Mouse (Mus musculus) naive thymus-derived CD4-positive, alpha-beta T cell, adult 2 months (primary cell): ENCODE data around the gene Dtnb.

Experiments
- DNase-seq: peaks from one replicate; pipeline ENCODE4 v3.0.0-alpha.2; 2011; ENCODE audit warnings: low read depth

The Dtnb gene

GRCm38 (mm10) chr12:3776015-3776414 lies 203.8 kb downstream of the Dtnb start:
- DNase-seq = no peak

DNA sequence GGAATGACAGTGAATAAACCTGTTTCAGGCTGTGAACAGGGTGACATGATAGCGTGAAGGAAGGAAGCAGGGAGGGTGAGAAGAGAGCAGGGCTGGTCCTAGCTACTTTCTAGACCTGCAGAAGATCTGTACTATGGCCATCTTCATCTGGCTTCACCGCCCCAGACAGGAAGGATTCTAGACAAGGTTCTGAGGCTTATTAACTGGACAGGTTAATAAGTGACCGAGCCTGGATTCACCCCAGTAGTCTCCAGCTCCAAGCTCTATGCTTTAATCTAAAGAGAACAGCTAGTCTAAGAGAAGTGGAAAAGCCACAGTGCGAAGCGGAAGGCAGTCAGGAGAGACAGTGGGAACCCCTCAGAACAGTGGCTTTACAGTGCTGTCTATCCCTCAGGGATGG lies 205.5 kb downstream of the Dtnb start:
- no peak for DNase-seq

DNA sequence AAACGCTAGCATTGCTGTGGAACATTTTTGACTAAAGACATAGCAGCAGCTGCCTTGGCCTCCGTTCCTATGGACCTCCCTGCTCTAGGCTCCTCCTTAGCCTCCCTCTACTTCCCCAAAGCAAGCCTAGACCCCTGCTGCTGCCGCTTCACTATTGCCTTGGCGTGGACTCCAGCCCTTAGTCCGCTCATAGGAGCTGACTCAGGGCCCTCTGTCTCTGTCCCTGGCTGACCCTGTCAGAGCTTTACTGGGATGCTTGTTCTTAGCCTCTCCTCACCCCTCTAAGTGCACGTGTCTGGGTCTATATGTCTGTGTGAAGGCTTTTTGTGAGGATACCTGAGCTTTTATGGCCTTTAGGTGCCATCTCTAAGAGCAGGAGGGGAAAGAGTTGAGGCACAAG lies 206.1 kb downstream of the Dtnb start:
- DNase-seq = no peak

GRCm38 (mm10) chr12:3779639-3780038 lies 207.5 kb downstream of the Dtnb start:
- peak; percentile 25 for DNase-seq

- peak; percentile 58 for DNase-seq
Observed at GRCm38 (mm10) chr12:3780405-3780891, 208.3 kb downstream of the Dtnb start.

DNA sequence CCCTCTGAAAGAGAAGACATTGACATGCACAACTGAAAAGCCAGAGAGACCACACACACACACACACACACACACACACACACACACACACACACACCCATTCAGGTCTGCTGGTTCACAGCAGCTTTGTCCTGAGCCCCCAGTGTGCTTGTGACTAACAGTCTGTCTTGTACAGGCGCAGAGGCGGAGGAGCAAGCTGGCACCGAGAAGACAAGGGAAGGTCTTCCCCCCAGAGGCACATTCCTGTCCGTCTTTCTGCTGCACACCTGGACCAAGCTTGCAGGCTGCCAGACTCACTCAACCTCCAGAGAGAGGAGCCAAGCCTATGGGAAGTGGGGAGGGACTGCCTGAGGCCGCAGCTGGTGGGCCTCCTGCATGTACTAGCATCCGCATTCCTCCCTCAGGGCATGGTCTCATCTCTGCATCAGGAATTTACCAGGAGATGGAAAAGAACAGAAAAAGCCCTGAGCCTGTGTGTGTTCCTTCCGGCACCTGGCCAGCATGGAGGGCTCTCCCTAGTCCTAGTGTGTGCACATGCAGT lies 208.8 kb downstream of the Dtnb start:
- no peak for DNase-seq

DNA sequence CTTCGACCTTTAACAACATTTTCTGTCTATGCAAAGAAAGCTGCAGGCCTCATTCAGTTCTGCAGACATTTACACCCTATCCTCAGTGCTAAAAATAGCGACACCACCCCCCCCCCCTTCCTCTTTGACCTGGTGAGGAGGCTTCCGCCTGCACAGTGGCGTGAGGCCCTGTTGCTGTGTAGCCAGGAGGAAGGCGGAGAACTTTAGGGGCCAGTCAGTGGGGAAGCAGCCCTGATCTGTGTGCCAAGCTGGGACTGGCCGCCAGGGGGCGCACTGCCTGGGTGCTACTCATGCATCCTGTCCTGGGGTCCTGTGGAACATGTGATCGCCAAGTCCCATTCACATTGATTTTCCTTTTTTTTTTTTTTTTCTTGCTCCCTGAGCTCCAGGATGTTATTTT lies 209.3 kb downstream of the Dtnb start:
- DNase-seq = peak; percentile 89

DNA sequence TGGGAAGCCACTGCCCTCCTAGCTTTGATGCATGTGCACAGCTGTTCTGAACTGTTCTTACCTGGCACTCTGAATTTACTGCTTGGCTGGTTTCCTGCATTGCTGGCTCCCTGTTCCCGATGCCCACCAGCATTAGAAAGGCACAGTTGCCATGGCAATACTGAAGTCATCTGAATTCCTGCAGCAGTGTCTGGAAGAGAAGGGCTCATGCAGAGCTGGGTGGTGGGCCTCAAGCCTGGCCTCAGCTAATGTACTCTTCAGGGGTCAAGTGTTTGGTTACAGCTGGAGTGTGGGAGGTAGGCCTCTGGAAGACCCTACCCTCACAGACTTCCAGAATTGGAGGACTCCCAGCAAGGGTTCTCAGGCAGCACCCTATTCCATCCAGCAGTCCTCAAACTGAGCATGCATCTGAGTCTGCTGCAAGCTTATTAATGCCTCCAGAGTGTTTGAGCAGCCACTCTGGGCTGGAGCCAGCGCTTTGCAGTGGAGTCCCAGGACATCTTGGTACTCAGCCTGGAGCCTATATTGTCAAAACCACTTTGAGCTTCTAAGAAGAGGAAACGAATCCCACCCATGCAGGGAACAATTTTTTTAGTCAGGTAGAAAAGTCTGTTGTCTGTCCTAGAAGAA lies 211.1 kb downstream of the Dtnb start:
- DNase-seq = no peak

GRCm38 (mm10) chr12:3784258-3784657 lies 212.1 kb downstream of the Dtnb start:
- no peak for DNase-seq

DNA sequence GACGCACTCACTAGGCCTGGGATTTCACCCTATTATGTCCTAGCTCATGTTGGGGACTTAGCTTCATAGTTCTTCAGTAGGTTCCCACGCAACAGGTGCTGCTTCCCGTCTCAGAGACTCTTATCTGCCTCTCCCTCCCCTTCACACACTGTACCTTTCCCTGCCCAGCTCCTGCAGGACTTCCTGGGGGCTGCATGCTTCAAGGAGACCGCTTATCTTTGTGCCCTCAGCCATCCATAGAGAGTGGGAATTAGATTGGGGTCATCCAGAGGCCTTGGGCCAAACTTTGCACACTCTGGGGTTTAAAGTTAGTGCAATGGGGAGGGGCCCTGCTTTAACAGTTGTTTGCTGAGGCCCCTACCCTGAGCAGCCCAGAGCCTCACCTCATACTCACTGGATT lies 212.5 kb downstream of the Dtnb start:
- no peak for DNase-seq

DNA sequence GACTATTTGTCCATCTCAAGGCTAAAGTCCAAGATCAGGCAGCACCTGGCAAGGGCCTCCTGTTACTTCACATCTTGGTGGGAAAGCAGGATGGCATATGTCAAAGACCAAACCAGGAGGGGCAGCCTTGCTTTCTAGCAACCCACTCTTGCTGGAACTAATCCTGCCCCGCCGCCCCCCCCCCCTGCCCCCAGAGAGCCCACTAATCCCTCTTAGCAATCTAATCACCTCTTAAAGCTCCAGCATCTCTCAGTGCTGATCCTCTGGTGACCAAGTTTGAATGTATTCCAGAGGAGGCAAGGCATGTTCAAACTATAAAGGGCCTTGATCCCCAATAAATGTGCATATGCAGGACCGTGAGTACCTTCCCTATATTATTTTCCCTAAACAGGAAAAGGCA lies 214.9 kb downstream of the Dtnb start:
- no peak for DNase-seq

- no peak for DNase-seq
Observed at GRCm38 (mm10) chr12:3787541-3787940, 215.4 kb downstream of the Dtnb start.

DNA sequence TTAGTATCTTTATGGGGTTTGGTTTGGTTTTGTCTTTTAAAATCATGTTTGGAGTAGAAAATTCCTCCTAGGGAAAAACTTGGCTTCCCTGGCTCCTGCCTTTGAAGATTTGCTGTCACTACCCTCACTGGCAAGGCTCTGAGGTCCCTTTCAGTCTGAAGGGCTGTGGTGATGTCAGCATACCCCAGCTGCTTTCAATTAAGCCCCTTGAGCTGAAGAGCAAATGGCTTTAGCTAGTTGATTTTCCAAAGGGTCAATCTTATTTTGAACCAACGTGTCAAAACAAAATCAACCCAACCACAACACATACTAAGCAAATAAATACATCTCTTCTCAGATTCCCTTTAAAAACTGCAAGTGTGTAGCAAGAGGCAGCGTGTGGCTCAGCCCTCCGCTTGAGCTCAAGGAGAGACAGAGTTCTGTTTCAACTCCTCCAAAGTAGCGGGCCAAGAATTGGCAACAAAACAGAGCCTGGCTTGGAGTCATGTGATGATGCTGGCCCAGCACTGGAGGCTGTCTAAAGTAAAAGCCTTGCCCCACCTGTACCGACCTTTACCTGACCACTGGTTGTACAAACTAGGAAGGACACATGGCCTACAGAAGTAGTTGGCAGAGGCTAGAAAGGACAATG lies 216.4 kb downstream of the Dtnb start:
- no peak for DNase-seq

- DNase-seq = no peak
Observed at GRCm38 (mm10) chr12:3789626-3790185, 217.5 kb downstream of the Dtnb start.

DNA sequence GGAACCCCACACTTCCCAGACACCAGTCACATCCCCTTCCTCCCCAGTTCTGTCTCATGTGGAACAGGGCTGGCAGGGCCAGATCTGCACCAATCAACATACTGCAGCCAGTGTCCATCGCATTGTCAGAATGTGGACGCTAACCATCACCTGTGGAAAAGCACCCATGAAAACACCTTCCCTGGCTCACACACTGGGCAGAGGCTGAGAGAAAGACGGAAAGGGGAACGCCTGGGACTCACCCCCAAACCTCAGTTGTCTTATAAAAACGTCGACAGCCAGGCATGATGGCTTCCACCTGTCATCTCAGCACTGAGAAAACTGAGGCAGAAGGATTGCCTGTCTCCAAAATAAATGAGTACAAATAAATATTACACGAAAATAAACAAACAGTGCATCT lies 219.1 kb downstream of the Dtnb start:
- DNase-seq = no peak

DNA sequence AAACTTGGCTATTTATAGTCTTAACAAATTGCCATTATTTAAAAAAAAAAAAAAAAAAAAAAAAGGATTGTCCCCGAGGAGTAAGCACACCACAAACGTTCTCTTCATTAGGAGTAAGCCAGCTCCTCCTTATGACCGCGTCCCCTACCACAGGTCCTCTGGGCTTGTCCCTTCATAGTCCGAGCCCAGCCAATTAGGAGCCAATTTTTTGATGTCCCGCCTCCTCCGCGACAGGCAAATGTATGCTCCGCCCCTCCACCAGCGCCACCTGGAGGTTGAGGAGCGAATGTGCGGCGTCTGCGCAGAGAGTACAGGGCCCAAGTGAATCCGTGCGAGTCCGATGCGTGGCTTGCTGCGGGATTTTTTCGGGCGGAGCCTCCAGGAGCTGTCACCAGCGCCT lies 219.6 kb downstream of the Dtnb start:
- DNase-seq = peak; percentile 94

DNA sequence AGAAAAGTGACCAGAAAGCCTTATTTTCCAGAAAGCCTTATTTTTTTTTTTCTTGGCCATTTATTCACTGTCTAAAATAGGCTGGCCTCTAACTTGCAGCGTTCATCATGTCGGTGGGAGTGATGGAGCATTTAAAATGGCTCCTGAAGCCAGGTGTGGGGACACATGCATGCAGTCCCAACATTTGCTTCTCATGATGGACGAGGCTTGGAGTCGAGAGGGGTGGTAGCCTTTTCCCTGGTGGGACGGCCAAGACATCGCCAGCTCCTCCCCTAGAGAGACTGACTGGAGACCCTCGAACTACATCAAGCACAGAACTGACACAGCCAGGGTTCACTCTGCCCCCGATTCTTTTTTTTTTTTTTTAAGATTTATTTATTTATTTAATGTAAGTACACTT lies 220.1 kb downstream of the Dtnb start:
- no peak for DNase-seq

GRCm38 (mm10) chr12:3795569-3795968 lies 223.4 kb downstream of the Dtnb start:
- no peak for DNase-seq

- no peak for DNase-seq
Observed at GRCm38 (mm10) chr12:3799551-3799950, 227.4 kb downstream of the Dtnb start.

- DNase-seq = peak; percentile 25
Observed at GRCm38 (mm10) chr12:3805852-3806251, 233.7 kb downstream of the Dtnb start, which contains the start of gene Dnmt3a. Gene Dnmt3a, plus strand, starts transcription at chr12:3806007.

DNA sequence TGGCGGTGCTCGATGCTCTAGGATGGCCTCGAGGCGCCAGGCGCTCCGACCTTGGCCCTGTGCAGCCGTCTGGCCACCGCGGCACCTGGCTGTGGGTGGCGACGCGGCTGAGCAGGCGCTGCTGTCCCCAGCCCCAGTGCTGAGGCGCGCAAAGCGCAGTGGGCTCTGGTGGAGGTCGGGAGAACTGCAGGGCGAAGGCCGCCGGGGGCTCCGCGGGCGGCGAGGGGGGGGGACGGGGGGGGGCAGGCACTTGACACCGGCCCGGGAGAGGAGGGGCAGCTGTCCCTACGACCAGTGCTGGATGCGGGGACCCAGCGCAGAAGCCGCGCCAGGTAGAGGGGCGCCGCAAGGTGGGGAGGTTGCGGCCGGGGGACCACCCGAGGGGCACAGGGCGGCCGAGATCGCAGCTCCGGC lies 234.1 kb downstream of the Dtnb start:
- peak; percentile 86 for DNase-seq

DNA sequence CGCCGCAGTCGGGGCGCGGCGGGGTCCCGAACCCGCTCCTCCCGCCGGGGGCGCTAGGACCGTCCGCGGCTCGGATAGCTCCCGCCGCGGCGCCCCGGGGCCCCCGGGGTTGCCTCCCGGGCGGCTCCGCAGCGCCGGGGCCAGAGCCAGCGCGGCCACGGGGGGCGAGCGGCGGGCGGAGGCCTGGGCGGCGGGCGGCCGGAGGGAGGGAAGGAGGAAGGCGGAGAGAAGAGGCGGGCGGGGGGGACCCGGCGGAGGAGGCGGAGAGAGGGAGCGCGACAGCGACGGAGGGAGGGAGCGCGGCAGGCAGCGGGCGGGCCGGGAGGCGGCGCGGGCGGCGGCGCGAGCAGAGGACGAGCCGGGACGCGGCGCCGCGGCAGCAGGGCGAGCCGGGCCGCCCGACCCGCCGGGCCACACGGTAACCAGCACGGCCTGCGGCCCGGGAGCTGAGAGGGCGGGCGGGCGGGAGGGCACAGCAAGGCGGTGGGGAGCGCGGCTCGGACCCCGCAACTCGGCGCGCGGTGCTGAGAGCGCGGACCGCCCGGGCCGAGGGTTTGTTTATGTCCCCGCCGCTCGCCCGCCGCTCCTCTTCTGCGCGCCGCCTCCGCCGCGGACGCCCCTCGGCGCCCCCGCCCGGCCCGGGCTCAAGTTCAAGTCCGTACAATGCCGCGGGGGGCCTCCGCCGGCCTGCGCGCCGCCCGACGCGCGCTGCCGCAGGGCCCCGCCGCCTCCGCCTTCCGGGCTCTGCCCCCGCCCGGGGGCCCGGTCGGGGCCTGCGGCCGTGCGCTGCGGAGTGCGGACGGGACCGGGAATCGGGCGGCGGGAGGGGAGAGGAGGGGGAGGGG lies 234.7 kb downstream of the Dtnb start:
- DNase-seq = peak; percentile 64
